Mouse (Mus musculus): ENCODE measurements around the gene Rin1.

The Rin1 gene

DNA sequence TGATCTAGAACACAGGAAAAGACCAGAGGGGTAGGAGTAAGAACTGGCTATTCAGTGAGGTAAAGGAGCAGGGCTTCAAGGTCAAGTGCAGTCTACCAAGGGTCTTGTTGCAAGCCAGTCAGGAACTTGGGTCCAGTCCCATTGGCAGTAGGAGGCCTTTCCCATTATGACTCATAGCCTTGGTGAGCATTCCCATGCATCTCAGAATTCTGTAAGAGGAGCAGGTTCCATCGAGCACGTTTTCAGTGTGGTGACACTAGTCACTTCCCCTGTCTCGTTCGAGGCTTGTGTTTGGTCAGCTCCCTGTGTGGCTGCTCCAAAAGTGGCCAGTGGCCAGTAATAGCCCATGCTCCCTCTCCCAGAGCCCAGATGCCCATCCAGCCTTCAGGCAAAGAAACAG, 4.8 kb upstream of the Rin1 start:
- no peak for DNase-seq

DNA sequence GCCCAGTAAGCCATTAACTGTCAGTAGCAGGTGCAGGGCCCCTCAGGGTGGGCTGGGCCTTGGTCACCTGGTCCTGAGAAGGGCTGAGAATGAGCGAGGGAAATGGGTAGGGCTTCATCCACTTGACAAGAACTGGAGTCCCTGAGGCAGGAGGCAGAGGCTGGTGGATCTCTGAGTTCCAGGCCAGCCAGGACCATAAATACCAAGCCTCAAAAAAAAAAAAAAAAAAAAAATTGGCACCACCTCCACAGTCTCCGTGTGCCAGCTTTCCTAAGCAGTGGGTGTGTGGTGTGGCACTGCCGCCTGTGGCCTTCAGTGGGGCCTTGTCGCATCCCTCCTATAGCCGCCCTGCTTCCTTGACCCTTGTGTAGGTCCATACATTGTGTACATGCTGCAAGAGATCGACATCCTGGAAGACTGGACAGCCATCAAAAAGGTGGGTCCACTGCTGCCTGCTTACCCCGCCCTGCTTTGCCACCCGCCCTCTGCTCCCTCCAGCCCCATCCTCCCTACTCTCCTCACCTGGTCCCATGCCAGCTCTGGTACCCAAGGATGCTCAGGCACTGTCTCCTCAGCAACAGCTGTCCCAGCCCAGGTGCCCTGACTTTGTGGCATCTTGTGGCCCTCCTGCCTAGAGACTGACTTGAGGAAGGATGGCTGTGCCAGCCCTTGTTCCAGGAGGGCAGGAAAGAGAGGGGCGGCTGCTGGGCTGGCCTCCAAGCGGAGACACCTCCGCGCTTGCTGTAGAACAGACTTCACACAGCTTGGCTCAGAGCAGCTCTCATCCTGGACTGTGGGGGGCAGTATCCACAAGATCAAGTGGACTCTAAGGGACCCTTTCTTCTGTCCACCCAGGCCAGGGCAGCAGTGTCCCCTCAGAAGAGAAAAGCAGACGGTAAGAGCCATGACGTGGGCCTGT, 1.9 kb upstream of the Rin1 start:
- DNase-seq = no peak

DNA sequence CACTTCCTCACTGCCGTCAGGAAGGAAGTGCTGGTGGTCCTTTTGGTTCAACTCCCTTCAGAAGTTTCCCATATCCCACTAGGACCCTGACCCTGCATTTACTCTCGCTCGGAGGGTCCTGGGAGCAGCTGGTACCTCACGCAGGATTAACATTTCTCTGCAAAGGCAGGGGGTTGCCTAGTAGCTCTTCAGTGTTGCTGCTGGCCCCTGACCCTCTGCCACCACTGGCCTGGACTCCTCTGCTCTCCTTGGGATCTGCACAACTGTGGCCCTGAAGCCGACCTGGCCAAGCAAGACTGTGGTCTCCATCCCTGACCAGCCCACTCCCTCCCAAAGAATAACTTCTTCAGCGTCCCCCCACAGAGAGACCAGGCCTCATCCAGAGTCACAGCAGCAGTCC, 956 bp upstream of the Rin1 start:
- no peak for DNase-seq

DNA sequence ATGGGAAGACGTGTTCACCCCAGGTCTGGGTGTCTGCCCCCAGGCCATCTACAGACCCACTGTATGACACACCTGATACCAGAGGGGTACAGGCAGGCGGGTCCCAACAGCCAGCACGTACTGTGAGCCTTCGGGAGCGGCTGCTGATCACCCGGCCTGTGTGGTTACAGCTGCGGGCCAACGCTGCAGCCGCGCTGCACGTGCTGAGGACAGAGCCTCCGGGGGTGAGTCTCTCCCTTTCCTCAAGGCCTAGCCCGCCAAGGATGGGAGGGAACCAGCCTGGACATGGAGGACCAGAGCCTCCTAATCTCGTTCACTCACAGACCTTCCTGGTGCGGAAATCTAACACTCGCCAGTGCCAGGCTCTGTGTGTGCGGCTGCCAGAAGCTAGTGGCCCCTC, 750 bp downstream of the Rin1 start:
- no peak for DNase-seq

DNA sequence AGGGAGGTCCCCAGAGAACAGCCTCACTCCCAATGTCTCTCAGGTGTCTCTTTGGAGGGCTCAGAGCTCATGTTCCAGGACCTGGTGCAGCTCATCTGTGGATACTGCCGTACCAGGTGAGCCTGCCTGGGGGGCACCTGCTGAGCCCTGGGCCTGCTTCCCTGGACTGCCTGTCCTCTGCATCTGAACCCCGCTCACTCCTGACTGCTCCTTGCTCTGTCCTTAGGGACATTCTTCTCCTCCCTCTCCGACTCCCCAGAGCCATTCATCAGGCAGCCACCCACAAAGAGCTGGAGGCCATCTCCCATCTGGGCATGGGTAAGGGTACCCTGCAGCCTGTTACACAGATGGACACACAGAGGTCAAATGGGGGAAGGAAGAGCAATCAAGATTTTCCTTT, 1.2 kb downstream of the Rin1 start:
- no peak for DNase-seq

DNA sequence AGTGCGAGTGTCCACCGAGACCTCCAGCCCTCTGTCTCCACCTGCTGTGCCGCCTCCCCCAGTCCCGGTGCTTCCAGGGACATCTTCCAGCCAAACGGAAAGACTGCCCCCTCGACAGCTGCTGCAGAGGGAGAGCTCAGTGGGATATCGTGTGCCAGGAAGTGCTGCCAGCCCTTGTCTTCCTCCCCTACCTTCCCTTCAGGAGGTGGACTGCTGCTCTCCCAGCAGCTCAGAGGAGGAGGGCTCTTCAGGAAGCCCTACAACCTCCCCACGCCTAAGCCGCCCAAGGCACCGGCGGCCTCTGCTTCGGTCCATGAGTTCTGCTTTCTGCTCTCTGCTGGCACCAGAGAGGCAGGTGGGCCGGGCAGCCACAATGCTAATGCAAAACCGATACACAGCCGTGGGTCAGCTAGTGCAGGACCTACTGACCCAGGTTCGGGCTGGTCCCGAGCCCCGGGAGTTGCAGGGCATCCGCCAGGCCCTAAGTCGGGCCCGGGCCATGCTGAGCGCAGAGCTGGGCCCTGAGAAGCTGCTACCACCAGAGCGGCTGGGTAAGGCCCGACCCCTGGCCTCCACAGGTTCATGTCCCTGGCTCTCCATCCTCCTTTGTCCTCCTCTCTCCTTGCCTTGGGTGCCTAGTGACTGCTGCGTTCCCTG, 2.0 kb downstream of the Rin1 start:
- DNase-seq = no peak

DNA sequence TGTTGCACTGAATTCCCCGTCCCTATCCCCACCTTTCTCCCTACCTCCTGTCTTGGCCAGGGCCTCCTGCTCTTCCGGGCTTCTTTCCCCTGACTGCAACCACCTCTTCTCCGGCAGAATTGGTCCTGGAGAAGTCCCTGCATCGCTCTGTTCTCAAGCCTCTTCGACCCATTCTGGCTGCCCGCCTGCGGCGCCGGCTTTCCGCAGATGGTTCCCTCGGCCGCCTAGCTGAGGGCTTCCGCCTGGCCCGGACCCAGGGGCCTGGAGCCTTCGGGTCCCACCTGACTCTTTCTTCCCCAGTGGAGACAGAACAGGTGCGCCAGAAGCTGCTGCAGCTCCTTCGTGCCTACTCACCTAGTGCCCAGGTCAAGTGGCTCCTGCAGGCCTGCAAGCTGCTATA, 2.6 kb downstream of the Rin1 start:
- DNase-seq = no peak

DNA sequence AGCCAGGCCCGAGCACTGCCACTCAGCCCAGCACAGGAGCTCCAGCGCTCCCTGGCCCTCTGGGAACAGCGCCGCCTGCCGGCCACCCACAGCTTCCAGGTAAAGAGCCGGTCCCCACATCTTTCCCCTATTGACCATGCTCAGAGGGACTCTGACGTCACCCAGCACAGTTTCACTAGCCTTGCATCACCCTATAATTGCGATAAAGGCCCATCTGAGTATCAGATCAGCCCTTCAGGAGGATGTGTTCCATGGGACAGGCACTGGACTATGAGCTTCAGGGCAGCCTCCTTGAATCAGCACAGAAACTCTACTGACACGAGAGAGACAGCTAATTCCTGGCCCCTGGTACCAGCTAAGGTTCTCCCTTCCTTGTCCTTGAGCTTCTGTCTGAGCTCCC, 3.6 kb downstream of the Rin1 start:
- DNase-seq = peak; percentile 82

DNA sequence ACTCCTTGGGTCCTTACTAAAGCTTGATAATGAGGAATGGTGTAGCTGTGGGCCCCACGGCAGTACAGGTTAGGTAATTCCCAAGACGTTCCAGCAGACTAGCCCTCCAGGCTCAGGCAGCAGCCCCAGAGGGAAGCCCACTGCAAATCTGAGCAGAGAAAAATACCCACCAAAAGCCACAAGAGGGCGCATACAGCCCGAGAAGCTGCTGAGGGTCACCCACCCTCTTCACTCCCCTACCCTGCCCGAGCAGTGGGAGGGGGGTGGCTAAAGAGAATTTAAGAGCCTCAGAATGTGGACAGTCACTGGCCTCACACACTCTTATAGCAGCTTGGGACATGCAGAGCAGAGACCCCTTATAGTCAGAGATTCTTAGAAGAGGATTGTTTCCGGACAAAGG, 6.0 kb downstream of the Rin1 start:
- DNase-seq = peak; percentile 56

DNA sequence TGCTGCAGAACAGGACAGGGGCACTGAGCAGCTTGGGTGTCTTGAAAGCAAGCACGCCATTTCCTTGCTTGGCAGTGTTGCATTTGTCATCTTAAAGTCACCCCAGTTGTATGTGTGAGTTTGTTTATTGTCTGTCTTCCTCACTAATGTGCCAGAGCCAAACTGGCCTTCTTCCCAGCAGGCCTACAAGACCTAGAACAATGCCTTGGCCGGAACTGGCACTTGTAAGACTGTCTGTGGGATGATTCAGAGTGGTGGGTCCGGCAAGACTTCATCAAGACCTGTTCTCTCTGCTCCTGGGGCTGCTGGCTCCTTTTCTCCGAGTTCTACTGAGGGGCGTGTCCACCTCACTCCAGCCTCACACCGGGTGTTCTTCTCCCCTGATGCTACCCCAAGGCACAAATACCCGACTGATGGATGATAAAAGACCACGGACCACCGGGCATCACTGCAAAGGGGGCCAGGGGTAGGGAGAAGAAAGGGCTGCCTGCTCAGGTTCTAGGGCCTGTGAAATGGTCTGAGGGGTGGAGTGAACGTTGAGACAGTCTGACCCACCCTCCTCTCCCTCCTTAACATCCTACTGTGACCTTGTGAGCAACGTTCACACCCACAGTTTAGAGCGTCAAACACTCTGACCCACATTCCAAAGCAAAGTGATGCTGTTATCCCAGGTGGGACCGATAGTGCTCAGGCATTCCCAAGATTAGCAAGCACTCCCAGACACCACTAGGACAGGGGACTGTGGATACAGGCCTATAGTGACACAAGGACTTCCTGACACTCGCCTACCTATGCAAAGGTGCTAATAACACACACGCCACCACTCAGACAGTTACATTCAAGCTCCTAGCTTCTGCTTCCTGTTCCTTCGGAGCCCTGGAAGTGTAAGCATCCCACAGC, 7.8 kb downstream of the Rin1 start:
- DNase-seq = no peak

DNA sequence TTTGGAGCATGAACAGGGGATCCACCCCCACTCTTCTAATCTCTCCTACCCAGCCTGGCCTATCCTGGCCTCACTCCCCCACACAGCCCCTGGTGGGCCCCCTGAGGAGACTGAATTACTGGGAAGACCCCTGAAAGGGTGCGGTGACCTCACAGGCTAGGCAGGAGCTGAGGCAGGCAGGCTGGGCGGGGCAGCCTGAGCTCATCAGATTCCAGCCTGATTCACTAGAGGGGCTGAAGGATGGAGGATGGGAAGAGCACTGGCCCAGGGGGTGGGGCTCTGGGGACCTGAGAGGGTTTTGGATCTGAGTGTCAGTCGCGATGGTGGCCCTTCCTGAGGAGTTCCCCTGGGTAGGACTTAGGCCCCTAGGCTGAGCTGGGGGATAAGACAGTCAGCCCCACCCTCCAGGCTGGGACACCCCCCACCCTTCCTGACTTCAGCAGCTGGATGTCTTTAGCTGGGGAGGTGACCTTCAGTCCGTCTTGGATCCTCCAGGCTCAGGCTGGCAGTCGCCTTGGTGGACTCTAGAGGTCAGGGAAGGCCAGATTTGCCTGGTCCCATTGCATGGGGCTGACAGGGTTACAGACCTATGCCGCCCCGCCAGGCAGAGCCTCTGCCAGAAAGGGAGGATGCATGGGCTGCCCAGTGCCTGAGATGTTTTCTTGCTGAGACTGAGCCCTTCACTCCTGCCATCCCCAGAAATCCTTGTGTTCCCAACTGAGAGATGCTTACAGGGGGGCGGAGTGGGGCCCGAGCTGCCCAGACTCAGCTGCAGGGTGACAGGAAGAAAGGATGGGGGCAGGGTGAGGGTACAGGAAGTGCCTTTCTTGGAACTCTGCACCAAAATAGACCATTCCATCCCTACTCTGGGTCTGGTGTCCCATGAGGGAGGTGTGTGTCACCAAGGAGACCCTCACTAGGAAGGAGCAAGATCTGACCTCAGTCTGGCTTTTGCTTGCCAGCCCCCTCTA, 8.8 kb downstream of the Rin1 start:
- no peak for DNase-seq

DNA sequence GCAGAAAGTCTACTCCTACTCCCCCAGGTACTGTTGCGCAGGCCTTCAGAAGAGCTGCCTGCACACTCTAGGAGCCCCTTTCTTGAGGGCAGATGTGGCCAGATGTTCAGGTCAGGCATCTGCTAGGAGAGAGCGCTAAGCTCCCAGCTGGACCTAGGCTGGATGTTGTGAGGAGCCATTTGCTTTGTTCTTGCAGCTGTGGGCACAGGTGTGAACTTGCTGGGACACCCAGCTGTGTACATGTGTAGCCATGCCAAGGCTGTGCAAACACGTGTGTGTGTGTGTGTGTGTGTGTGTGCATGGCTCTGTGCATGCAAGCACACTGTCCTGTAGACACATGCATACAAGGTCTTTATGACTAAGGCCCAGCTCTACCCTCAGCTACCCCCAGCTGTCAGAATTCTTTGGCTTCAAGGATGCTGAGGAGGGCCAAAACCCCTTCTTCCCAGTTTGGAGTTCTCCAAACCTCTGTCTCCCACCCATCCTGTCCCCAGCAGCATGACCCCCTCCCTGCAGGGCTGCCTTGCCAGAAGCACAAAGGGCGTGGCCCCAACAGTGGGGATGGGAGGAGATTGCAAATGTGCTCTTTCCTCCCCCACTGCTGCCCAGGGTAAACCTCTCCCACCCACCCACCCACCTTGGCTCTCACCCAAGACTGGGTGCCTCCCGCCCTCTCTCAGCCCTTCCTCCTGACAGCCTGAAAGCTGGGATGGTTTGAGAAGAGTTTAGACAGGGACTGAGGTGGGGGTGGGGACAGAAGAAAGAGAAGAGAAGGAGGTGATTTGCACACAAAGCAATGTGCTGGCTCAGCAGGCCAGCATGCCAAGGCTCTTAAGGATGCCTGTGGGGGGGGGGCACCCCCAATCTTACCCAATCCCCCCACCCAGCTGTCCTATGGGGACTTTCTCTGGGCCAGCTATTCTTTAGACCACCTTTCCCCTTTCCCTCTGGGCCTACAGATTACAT, 10.4 kb downstream of the Rin1 start:
- no peak for DNase-seq

DNA sequence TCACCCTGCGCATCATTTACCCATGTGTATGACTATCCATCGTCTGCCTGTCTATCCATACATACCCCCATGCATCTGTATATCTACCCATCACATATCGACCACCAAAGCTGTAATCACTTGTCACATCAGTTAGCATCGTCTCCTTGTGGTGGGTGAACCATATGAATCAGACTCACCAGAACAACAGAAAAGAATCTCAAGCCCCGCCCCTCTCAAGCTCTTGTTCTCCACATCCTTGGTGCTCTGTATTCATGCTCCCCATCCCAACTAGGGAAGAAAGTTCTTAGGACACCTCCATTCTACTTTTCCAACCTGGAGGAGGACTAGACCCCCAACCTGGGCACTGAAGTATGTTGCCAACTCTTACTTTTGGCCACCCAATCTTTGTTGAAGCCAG, 11.8 kb downstream of the Rin1 start:
- no peak for DNase-seq

DNA sequence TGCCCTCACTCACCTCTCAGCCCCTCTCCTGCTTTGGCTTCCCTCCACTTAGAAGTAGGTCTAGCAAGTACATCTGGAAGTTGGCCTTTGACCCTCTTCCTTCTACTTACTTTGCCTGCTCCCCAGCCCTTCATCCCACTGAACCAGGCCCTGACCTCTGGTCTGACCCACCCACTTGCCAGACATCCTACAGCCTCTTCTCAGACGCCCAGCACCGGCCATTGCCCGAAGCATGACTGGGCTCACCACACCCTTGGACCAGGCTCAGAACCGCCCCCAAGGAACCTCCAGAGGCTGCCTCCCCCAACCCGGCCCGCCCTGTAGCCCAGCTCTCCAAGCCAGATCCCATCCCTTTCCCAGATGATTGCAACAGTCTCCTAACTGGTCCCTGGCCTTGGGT, 12.2 kb downstream of the Rin1 start:
- no peak for DNase-seq

DNA sequence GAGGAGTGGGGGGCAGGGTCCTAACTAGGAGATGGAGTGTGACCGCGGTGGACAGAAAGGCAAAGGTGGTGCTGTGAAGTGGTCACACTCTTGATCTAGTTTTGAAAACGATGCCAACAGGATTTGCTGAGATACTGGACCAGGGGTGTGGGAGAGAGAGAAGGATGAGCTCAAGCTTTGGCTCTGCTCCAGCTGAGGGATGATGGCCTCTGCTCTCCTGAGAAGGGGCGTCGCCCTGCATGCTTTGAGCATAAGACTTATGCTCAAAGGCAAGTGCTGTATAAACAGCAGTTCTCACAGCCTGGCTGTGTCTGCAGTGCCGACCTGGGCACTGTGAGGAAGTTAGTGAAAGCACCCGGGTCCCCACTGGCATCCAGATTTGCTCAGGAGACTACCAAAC, 14.8 kb downstream of the Rin1 start:
- no peak for DNase-seq

DNA sequence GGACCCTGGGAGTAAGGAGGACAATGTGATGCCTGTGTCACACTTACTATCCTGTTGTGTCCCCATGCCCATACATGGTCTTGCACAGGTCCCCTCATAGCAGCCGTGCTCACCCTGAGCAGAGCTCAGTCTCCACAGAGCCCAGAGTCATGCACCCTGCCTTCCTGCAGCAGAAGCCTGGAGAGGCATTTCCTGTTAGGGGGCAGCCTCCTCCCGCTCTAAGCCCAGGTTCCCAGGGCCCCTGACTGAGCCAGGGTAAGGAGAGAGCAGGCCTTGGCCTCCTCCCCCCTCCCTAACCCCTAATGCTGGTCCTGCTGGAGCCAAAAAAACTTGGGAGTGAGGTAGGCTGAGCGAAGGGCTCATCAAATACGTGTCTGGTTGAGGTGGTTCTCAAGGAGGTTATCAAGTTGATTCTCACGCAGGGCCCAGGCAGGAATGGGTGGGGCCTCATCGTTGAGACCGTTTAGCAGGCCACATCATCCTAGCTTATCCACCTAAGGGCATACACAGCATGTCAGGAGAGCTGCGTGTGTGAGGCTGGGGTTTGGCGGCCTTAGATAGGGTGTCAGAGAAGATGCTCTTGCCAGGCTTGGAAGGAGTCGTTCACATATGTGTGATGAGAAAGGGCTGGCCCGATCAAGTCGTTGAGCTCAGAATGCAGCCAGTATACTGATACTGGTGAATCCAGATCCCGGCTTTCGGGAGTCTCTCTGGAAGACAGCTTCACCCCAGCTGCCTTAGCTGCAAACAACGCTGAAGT, 16.9 kb downstream of the Rin1 start:
- DNase-seq = no peak

DNA sequence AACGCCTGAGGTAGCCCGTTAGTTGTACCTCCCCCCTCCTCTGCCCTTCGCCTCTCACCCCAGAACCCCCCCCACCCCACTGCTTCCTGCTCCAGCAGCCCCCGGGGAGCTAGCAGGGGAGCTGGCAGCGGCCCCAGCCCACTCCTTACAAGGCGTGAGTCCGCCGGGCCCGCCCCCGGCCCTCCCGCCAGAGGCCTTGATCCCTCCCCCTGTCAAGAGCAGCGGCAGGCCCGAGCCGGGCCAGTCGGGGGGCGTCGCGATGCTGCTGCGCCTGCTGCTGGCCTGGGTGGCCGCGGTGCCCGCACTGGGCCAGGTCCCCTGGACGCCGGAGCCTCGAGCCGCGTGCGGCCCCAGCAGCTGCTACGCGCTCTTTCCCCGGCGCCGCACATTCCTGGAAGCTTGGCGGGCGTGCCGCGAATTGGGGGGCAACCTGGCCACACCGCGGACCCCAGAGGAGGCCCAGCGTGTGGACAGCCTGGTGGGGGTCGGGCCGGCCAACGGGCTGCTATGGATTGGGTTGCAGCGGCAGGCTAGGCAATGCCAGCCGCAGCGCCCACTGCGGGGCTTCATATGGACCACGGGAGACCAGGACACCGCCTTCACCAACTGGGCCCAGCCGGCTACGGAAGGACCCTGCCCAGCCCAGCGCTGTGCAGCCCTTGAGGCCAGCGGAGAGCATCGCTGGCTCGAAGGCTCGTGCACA, 17.7 kb downstream of the Rin1 start, which contains the start of gene Cd248:
Gene Cd248 (plus strand): TSS at position 212 of the 703 bp plus-strand sequence.
- DNase-seq = no peak

DNA sequence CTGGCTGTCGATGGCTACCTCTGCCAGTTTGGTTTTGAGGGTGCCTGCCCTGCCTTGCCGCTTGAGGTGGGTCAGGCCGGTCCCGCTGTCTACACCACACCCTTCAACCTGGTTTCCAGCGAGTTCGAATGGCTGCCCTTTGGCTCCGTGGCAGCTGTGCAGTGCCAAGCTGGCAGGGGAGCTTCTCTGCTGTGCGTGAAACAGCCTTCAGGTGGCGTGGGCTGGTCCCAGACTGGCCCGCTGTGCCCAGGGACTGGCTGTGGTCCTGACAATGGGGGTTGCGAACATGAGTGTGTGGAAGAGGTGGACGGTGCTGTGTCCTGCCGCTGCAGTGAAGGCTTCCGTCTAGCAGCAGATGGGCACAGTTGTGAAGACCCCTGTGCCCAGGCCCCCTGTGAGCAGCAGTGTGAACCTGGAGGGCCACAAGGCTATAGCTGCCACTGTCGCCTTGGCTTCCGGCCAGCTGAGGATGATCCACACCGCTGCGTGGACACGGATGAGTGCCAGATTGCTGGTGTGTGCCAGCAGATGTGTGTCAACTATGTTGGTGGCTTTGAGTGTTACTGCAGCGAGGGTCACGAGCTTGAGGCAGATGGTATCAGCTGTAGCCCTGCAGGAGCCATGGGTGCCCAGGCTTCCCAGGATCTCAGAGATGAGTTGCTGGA, 18.4 kb downstream of the Rin1 start:
- DNase-seq = no peak

DNA sequence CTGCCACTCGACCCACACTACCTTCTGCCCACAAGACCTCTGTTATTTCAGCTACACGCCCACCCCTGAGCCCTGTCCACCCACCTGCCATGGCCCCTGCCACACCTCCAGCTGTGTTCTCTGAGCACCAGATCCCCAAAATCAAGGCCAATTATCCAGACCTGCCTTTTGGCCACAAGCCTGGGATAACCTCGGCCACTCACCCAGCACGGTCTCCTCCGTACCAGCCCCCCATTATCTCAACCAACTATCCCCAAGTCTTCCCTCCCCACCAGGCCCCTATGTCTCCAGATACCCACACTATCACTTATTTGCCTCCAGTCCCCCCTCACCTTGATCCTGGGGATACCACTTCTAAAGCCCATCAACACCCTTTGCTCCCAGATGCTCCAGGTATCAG, 19.2 kb downstream of the Rin1 start:
- no peak for DNase-seq

Measured in thymus, postnatal 4 days (tissue).